Mouse (Mus musculus): ENCODE data around the gene Grid1. TPM values are rescaled to one million over a fixed set of nuclear protein-coding genes. Genes with fewer than 3 reads are reported as not detected.

Gene Grid1
- polyA plus RNA-seq, 2 experiments, result 0.04 TPM; not detected in 1

- Histone ChIP-seq H3K27me3 (ENCODE audit: control insufficient read depth, insufficient read depth, low read length) (no peaks in the 10 kb centered on the region), H3K36me3 (replicated peaks; ENCODE audit: control insufficient read depth, insufficient read depth, low read depth) (no peaks in the 10 kb centered on the region), H3K4me3 (ENCODE audit: insufficient read depth in 1 of 2, low read depth in 2 of 2, low read length in 2 of 2) (no peak overlapping the region), H3K27ac (no peak overlapping the region), H3K4me2 (ENCODE audit: low read depth) (no peak overlapping the region), H3K9me3 (ENCODE audit: control insufficient read depth, low read length) (no peaks in the 10 kb centered on the region), H3K4me1 (replicated peaks; ENCODE audit: control insufficient read depth in 2 of 2, insufficient read depth in 2 of 2, low read length in 1 of 2) (no peaks in the 10 kb centered on the region), H3K9ac (replicated peaks) (no peak overlapping the region)
- no peak for TF ChIP-seq CTCF (IDR thresholded peaks at IDR 0.05; ENCODE audit: low read depth)
- no peak for TF ChIP-seq EP300 (IDR thresholded peaks at IDR 0.05; ENCODE audit: low read depth)
- ATAC-seq (ENCODE audit: insufficient read depth) (no peak), DNase-seq (ENCODE audit: low read depth in 3 of 3, low spot score in 3 of 3) (no peak)
- WGBS (ENCODE audit: insufficient replicate concordance), result 49% methylated on average over 5 of the region's 5 CpGs
Observed at GRCm38 (mm10) chr14:35097166-35097565, 277.3 kb downstream of the Grid1 start.

GRCm38 (mm10) chr14:35103639-35104210 lies 283.8 kb downstream of the Grid1 start:
- WGBS (ENCODE audit: insufficient replicate concordance), result 43% methylated on average over 5 of the region's 5 CpGs
- Histone ChIP-seq H3K36me3 (replicated peaks; ENCODE audit: control insufficient read depth, insufficient read depth, low read depth) (no peaks in the 10 kb centered on the region), H3K27me3 (ENCODE audit: control insufficient read depth, insufficient read depth, low read length) (no peaks in the 10 kb centered on the region), H3K27ac (no peak overlapping the region), H3K9me3 (ENCODE audit: control insufficient read depth, low read length) (no peaks in the 10 kb centered on the region), H3K4me2 (ENCODE audit: low read depth) (no peak overlapping the region), H3K4me3 (ENCODE audit: insufficient read depth in 1 of 2, low read depth in 2 of 2, low read length in 2 of 2) (no peak overlapping the region), H3K9ac (replicated peaks) (no peak overlapping the region), H3K4me1 (replicated peaks; ENCODE audit: control insufficient read depth in 2 of 2, insufficient read depth in 2 of 2, low read length in 1 of 2) (no peaks in the 10 kb centered on the region)
- TF ChIP-seq EP300 (IDR thresholded peaks at IDR 0.05; ENCODE audit: low read depth), result no peak
- no peak for TF ChIP-seq CTCF (IDR thresholded peaks at IDR 0.05; ENCODE audit: low read depth)
- DNase-seq (ENCODE audit: low read depth in 3 of 3, low spot score in 3 of 3) (no peak), ATAC-seq (ENCODE audit: insufficient read depth) (no peak)

GRCm38 (mm10) chr14:35107596-35107995 lies 287.7 kb downstream of the Grid1 start:
- H3K4me2 ChIP-seq (ENCODE audit: low read depth), result no peak overlapping the region
- WGBS (ENCODE audit: insufficient replicate concordance), result 47% methylated on average over 3 of the region's 3 CpGs
- no peak for TF ChIP-seq EP300 (IDR thresholded peaks at IDR 0.05; ENCODE audit: low read depth)
- no peak for TF ChIP-seq CTCF (IDR thresholded peaks at IDR 0.05; ENCODE audit: low read depth)
- no peak for DNase-seq (ENCODE audit: low read depth in 3 of 3, low spot score in 3 of 3)
- H3K4me3 ChIP-seq (ENCODE audit: insufficient read depth in 1 of 2, low read depth in 2 of 2, low read length in 2 of 2), result no peak overlapping the region
- no peaks in the 10 kb centered on the region for H3K27me3 ChIP-seq (ENCODE audit: control insufficient read depth, insufficient read depth, low read length)
- no peak for ATAC-seq (ENCODE audit: insufficient read depth)
- H3K27ac ChIP-seq, result no peak overlapping the region
- H3K4me1 ChIP-seq (replicated peaks; ENCODE audit: control insufficient read depth in 2 of 2, insufficient read depth in 2 of 2, low read length in 1 of 2), result no peaks in the 10 kb centered on the region
- no peak overlapping the region for H3K9ac ChIP-seq (replicated peaks)
- no peaks in the 10 kb centered on the region for H3K9me3 ChIP-seq (ENCODE audit: control insufficient read depth, low read length)
- no peaks in the 10 kb centered on the region for H3K36me3 ChIP-seq (replicated peaks; ENCODE audit: control insufficient read depth, insufficient read depth, low read depth)

- DNase-seq (ENCODE audit: low read depth in 3 of 3, low spot score in 3 of 3) (no peak), ATAC-seq (ENCODE audit: insufficient read depth) (no peak)
- TF ChIP-seq CTCF (IDR thresholded peaks at IDR 0.05; ENCODE audit: low read depth) (peak; percentile 24; the same call in 1 of the 2 replicates), EP300 (IDR thresholded peaks at IDR 0.05; ENCODE audit: low read depth) (no peak)
- Histone ChIP-seq H3K36me3 (replicated peaks; ENCODE audit: control insufficient read depth, insufficient read depth, low read depth) (no peaks in the 10 kb centered on the region), H3K9me3 (ENCODE audit: control insufficient read depth, low read length) (no peaks in the 10 kb centered on the region), H3K27ac (no peak overlapping the region), H3K4me2 (ENCODE audit: low read depth) (no peak overlapping the region), H3K27me3 (ENCODE audit: control insufficient read depth, insufficient read depth, low read length) (no peaks in the 10 kb centered on the region), H3K4me1 (replicated peaks; ENCODE audit: control insufficient read depth in 2 of 2, insufficient read depth in 2 of 2, low read length in 1 of 2) (no peaks in the 10 kb centered on the region), H3K4me3 (ENCODE audit: insufficient read depth in 1 of 2, low read depth in 2 of 2, low read length in 2 of 2) (no peak overlapping the region), H3K9ac (replicated peaks) (no peak overlapping the region)
- 59% methylated on average over 1 of the region's 1 CpGs for WGBS (ENCODE audit: insufficient replicate concordance)
Observed at GRCm38 (mm10) chr14:35110928-35111327, 291.0 kb downstream of the Grid1 start.

- WGBS (ENCODE audit: insufficient replicate concordance), result 48% methylated on average over 11 of the region's 11 CpGs
- ATAC-seq (ENCODE audit: insufficient read depth), result no peak
Observed at GRCm38 (mm10) chr14:35112327-35113275, 292.7 kb downstream of the Grid1 start.

More at GRCm38 (mm10) chr14:35112327-35113275, 292.7 kb downstream of the Grid1 start:
- no peak overlapping the region for H3K4me2 ChIP-seq (ENCODE audit: low read depth)
- no peak for TF ChIP-seq EP300 (IDR thresholded peaks at IDR 0.05; ENCODE audit: low read depth)
- TF ChIP-seq CTCF (IDR thresholded peaks at IDR 0.05; ENCODE audit: low read depth), result no peak
- no peaks in the 10 kb centered on the region for H3K27me3 ChIP-seq (ENCODE audit: control insufficient read depth, insufficient read depth, low read length)
- no peak for DNase-seq (ENCODE audit: low read depth in 3 of 3, low spot score in 3 of 3)
- H3K36me3 ChIP-seq (replicated peaks; ENCODE audit: control insufficient read depth, insufficient read depth, low read depth), result no peaks in the 10 kb centered on the region
- no peak overlapping the region for H3K4me3 ChIP-seq (ENCODE audit: insufficient read depth in 1 of 2, low read depth in 2 of 2, low read length in 2 of 2)
- no peaks in the 10 kb centered on the region for H3K4me1 ChIP-seq (replicated peaks; ENCODE audit: control insufficient read depth in 2 of 2, insufficient read depth in 2 of 2, low read length in 1 of 2)
- H3K27ac ChIP-seq, result no peak overlapping the region
- H3K9ac ChIP-seq (replicated peaks), result no peak overlapping the region
- H3K9me3 ChIP-seq (ENCODE audit: control insufficient read depth, low read length), result no peaks in the 10 kb centered on the region
